Mouse (Mus musculus) myocyte (in vitro differentiated cells): ENCODE measurements around the gene Srpk2.
"Not testable (repeated sequence)": the region's sequence is repeated elsewhere in the genome, so short reads cannot be mapped to it uniquely, and the experiment has no call there.

Experiments
- E2F4 ChIP-seq: IDR thresholded peaks from one replicate; pipeline ENCODE4 v1.6.1; 2011; ENCODE audit warnings: mild to moderate bottlenecking, control low read depth, moderate library complexity; ENCODE audit not compliant: insufficient read depth
- MAX ChIP-seq: IDR thresholded peaks from one replicate; pipeline ENCODE4 v1.6.1; 2011; ENCODE audit warnings: low read depth, mild to moderate bottlenecking, control low read depth
- POLR2A ChIP-seq: IDR thresholded peaks from one replicate; pipeline ENCODE4 v1.6.1; 2011; ENCODE audit warnings: low read depth, mild to moderate bottlenecking, control low read depth, moderate library complexity; ENCODE audit not compliant: insufficient read length
- REST ChIP-seq: IDR thresholded peaks from one replicate; pipeline ENCODE4 v1.6.1; 2011; ENCODE audit warnings: mild to moderate bottlenecking, control low read depth, moderate library complexity; ENCODE audit not compliant: insufficient read depth, insufficient read length
- TCF12 ChIP-seq: IDR thresholded peaks from one replicate; pipeline ENCODE4 v1.6.1; 2011; ENCODE audit warnings: mild to moderate bottlenecking, control low read depth; ENCODE audit not compliant: poor library complexity, insufficient read depth, severe bottlenecking

DNA sequence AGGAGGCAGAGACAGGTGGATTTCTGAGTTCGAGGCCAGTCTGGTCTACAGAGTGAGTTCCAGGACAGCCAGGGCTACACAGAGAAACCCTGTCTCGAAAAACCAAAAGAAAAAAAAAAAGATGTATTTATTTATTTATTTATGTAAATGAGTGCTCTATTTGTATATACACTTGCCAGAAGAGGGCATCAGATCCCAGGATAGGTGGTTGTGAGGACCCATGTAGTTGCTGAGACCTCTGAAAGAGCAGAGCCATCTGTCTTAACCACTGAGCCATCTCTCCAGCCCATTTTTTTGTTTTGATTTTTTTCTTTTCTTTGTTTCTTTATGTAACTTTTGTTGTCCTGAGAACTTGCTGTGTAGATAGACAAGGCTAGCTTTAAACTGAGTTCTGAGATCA, 230.9 kb downstream of the Srpk2 start:
- not testable (repeated sequence) for TF ChIP-seq POLR2A, MAX, REST, TCF12, E2F4
